Mouse (Mus musculus): ENCODE measurements around the gene Thumpd2. TPM values are rescaled to one million over a fixed set of nuclear protein-coding genes. Genes with fewer than 3 reads are reported as not detected.

Thumpd2 gene
- polyA plus RNA-seq, 1 experiment = 1.4 TPM

DNA sequence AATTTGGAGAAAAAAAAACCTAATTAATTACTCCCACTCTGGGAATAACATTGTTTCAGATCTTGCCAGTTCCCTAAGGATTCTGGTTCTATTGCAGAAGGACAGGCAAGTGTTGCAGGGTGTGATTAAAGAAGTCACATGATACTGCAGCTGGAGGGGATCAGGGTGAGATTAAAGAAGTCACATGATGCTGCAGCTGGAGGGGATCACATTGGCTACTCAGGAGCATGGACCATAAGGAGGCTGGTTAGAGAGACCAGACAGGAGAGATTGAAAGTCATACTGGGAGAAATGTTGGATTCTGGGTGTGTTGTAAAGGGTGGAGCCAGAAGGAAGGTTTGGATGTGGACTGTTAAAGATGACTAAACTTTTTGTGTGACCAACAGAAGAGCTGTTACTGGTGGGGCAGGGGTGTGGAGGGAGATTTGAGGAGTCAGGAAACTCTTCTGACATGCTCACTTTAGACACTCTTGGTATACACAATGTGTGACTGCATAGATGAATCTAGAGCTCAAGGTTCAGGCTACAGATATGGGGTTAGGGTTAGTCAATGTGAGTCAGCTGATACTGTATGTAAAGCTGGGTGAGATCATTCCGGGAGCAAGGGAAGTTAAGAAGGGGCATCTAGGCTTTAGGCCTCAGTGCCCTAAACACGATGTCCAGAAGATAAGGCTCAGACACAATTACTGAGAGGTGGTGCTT lies 26.0 kb downstream of the Thumpd2 start:
- no peak overlapping the region for H3K4me3 ChIP-seq (ENCODE audit: extremely low read depth, insufficient read depth, insufficient read length)
- no peak for DNase-seq (ENCODE audit: low read depth in 1 of 2, low spot score in 2 of 2)
- peaks cover 17% of the 10 kb centered on the region for H3K36me3 ChIP-seq (ENCODE audit: control insufficient read depth, insufficient read depth, low read length)
- H3K4me1 ChIP-seq (ENCODE audit: control insufficient read depth, insufficient read depth, insufficient read length) = peaks cover under 1% of the 10 kb centered on the region
- no peak overlapping the region for H3K27ac ChIP-seq (ENCODE audit: insufficient read depth, low read length)
- WGBS = 95% methylated on average over 2 of the region's 2 CpGs
- TF ChIP-seq POLR2A (IDR thresholded peaks at IDR 0.05; ENCODE audit: low read depth, low read length) (no peak), CTCF (IDR thresholded peaks at IDR 0.05; ENCODE audit: extremely low read depth, insufficient read depth, insufficient read length, insufficient replicate concordance) (no peak)
- no peaks in the 10 kb centered on the region for H3K27me3 ChIP-seq (ENCODE audit: control insufficient read depth, insufficient read depth, low read length)

DNA sequence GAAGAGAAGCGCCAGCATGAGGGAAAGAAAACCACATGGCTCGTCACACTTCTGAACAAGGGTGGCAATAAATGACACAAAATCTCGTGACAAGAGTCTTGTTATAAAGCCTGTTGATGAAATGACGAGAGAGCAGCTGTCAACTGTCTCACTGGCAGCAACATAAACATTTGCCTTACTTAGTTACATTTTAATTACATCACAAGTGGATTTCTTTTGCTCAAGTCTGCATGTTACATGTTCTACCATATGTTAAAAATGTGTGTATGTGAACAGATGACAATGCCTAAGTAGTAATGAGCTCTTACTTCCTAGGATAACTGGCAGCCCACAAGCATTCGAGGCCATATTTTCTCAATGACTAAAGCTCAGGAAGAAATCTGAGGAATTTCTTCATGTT lies 29.5 kb downstream of the Thumpd2 start:
- H3K27ac ChIP-seq (ENCODE audit: insufficient read depth, low read length) = no peak overlapping the region
- peaks cover 20% of the 10 kb centered on the region for H3K36me3 ChIP-seq (ENCODE audit: control insufficient read depth, insufficient read depth, low read length)
- 87% methylated on average over 5 of the region's 5 CpGs for WGBS
- no peaks in the 10 kb centered on the region; the same call in 1 of the 2 replicates for H3K4me1 ChIP-seq (ENCODE audit: control insufficient read depth, insufficient read depth, insufficient read length)
- TF ChIP-seq CTCF (IDR thresholded peaks at IDR 0.05; ENCODE audit: extremely low read depth, insufficient read depth, insufficient read length, insufficient replicate concordance) = no peak
- no peak for TF ChIP-seq POLR2A (IDR thresholded peaks at IDR 0.05; ENCODE audit: low read depth, low read length)
- H3K27me3 ChIP-seq (ENCODE audit: control insufficient read depth, insufficient read depth, low read length) = no peaks in the 10 kb centered on the region
- no peak overlapping the region for H3K4me3 ChIP-seq (ENCODE audit: extremely low read depth, insufficient read depth, insufficient read length)
- no peak for DNase-seq (ENCODE audit: low read depth in 1 of 2, low spot score in 2 of 2)

DNA sequence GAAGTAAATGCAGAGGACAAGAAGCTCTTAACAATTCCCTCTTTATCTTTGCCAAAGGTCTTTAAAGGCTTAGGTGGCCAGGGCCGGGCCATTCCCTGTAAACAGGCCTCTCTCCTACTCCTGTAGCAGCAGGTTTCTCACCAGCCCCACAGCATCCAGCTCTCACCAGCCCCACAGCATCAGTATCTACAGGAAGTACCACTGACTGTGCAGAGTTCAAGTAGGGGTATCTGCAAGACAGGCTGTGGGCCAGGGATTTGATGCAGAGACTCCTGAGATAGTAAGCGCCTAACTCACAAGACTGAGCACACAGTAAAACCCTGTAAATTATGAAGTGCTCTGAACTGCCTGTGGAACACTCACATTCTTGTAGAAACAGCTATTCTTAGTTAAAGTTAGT lies 31.9 kb downstream of the Thumpd2 start:
- Histone ChIP-seq H3K36me3 (ENCODE audit: control insufficient read depth, insufficient read depth, low read length) (peaks cover 20% of the 10 kb centered on the region), H3K4me3 (ENCODE audit: extremely low read depth, insufficient read depth, insufficient read length) (no peak overlapping the region), H3K27ac (ENCODE audit: insufficient read depth, low read length) (no peak overlapping the region), H3K4me1 (ENCODE audit: control insufficient read depth, insufficient read depth, insufficient read length) (no peaks in the 10 kb centered on the region; the same call in 1 of the 2 replicates), H3K27me3 (ENCODE audit: control insufficient read depth, insufficient read depth, low read length) (no peaks in the 10 kb centered on the region)
- WGBS = 78% methylated on average over 2 of the region's 2 CpGs
- DNase-seq (ENCODE audit: low read depth in 1 of 2, low spot score in 2 of 2) = no peak
- TF ChIP-seq POLR2A (IDR thresholded peaks at IDR 0.05; ENCODE audit: low read depth, low read length) (no peak), CTCF (IDR thresholded peaks at IDR 0.05; ENCODE audit: extremely low read depth, insufficient read depth, insufficient read length, insufficient replicate concordance) (no peak)

DNA sequence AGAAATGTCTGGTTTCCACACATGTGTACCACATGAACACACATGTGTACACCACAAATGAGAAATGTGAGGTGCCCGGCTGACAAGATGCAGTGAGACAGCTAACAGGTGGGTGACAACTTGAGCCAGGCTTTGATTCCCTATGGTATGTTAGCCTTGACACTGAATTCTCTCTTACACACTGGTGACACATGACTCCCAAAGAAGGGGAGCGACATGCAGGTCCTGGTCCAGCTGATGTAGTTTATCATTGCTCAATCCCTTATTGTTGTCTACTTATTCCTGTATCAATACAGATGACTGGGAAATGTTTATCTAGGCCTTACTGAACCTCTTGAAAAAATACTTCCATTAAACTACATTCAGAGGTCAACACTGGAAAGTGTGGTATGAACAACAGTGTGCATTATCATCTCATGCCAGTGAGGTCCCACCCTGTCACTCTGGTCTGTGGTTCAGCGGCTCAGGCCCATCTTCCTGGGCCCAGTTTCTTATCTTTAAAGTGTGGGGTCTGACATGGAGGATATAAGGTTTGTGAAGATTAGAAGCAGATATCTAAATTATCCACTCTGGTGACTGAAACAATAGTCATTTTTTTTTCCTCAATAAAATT lies 32.9 kb downstream of the Thumpd2 start:
- H3K27ac ChIP-seq (ENCODE audit: insufficient read depth, low read length) = no peak overlapping the region
- no peaks in the 10 kb centered on the region for H3K27me3 ChIP-seq (ENCODE audit: control insufficient read depth, insufficient read depth, low read length)
- TF ChIP-seq CTCF (IDR thresholded peaks at IDR 0.05; ENCODE audit: extremely low read depth, insufficient read depth, insufficient read length, insufficient replicate concordance) (no peak), POLR2A (IDR thresholded peaks at IDR 0.05; ENCODE audit: low read depth, low read length) (no peak)
- no peak overlapping the region for H3K4me3 ChIP-seq (ENCODE audit: extremely low read depth, insufficient read depth, insufficient read length)
- peaks cover 16% of the 10 kb centered on the region for H3K36me3 ChIP-seq (ENCODE audit: control insufficient read depth, insufficient read depth, low read length)
- H3K4me1 ChIP-seq (ENCODE audit: control insufficient read depth, insufficient read depth, insufficient read length) = no peaks in the 10 kb centered on the region
- no peak for DNase-seq (ENCODE audit: low read depth in 1 of 2, low spot score in 2 of 2)
- 87% methylated on average over 3 of the region's 3 CpGs for WGBS

DNA sequence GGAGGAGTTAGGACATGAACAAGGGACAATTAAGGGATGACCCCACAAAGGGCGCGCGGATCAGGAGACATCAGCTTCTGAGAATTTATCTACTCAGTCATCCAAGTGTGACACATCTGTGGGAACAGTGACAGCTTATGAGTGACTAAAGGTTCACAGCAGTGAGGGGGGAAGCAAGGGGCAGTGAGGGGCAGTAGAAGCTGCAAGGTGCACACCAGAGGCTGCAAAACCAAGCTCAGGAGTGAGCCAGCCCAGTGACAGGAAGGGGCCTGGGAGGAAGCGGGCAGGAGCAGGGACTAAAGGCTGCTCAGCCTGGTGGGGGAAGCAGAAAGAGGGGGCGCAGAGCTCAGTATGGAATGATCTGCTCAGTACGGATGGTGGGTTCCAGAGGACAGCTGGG lies 37.6 kb downstream of the Thumpd2 start:
- no peak overlapping the region for H3K27ac ChIP-seq (ENCODE audit: insufficient read depth, low read length)
- DNase-seq (ENCODE audit: low read depth in 1 of 2, low spot score in 2 of 2) = no peak
- peaks cover 10% of the 10 kb centered on the region for H3K36me3 ChIP-seq (ENCODE audit: control insufficient read depth, insufficient read depth, low read length)
- H3K4me1 ChIP-seq (ENCODE audit: control insufficient read depth, insufficient read depth, insufficient read length) = no peaks in the 10 kb centered on the region
- H3K4me3 ChIP-seq (ENCODE audit: extremely low read depth, insufficient read depth, insufficient read length) = no peak overlapping the region
- no peaks in the 10 kb centered on the region for H3K27me3 ChIP-seq (ENCODE audit: control insufficient read depth, insufficient read depth, low read length)
- TF ChIP-seq CTCF (IDR thresholded peaks at IDR 0.05; ENCODE audit: extremely low read depth, insufficient read depth, insufficient read length, insufficient replicate concordance) (no peak), POLR2A (IDR thresholded peaks at IDR 0.05; ENCODE audit: low read depth, low read length) (no peak)
- 95% methylated on average over 6 of the region's 6 CpGs for WGBS

DNA sequence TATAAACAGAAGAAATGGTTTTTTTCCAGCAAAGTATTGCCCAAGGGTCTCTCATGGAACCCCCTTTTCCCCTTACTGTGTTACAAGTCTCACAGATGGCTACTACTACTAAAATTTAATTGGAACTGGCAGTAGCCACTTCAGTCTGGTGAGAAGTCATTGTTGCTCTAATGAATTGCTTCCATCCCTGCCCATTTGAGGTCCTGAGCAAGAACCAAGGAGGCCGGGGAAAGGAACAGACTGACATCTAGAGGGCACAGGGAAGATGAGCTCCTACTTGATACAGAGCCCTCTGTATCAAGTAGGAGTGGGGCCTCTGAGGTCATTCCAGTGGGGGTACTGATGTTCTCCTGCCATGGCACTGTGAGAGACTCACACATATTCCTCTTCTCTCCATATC lies 47.8 kb downstream of the Thumpd2 start:
- Histone ChIP-seq H3K36me3 (ENCODE audit: control insufficient read depth, insufficient read depth, low read length) (no peaks in the 10 kb centered on the region), H3K4me3 (ENCODE audit: extremely low read depth, insufficient read depth, insufficient read length) (no peak overlapping the region), H3K27ac (ENCODE audit: insufficient read depth, low read length) (no peak overlapping the region), H3K4me1 (ENCODE audit: control insufficient read depth, insufficient read depth, insufficient read length) (no peaks in the 10 kb centered on the region), H3K27me3 (ENCODE audit: control insufficient read depth, insufficient read depth, low read length) (no peaks in the 10 kb centered on the region)
- DNase-seq (ENCODE audit: low read depth in 1 of 2, low spot score in 2 of 2) = no peak
- WGBS = 83% methylated on average over 1 of the region's 1 CpGs
- no peak for TF ChIP-seq CTCF (IDR thresholded peaks at IDR 0.05; ENCODE audit: extremely low read depth, insufficient read depth, insufficient read length, insufficient replicate concordance)
- no peak for TF ChIP-seq POLR2A (IDR thresholded peaks at IDR 0.05; ENCODE audit: low read depth, low read length)
